ENCODE assay signal across 13 mouse cellular contexts in genomic region chr8:121371911-121372638, GRCm38 (mm10).
A peak's percentile ranks its signal among the peaks of the same experiment; 100 is the strongest.
DNase-seq lines count a peak whose midpoint lies in the region; ATAC-seq and TF ChIP-seq lines count a peak whose summit lies in the region.
"Had no signal": no experiment of that assay in that cellular context is flagged by ENCODE, and none has a peak within 500 bp of the region (broad histone marks: within the 10 kb centered on the region; RNA-seq: fewer than 3 reads in every experiment).

No protein-coding gene starts in this region.

- no peaks in the 10 kb centered on the region for H3K9me3 ChIP-seq in embryonic facial prominence, embryonic 13.5 days
- no peaks in the 10 kb centered on the region for H3K9me3 ChIP-seq in embryonic facial prominence, embryonic 10.5 days

- DNase-seq in embryonic facial prominence, embryonic 10.5 days (ENCODE audit: low spot score): no peak
- peak; percentile 79 for DNase-seq in right cerebral cortex, adult 18-20 months
- no peak for DNase-seq in right cerebral cortex, postnatal 4 days
- peak; percentile 72 to 79 for DNase-seq in left cerebral cortex, postnatal 36 days (ENCODE audit: low spot score in 2 of 2)
- DNase-seq in MN1 (ENCODE audit: low spot score): no peak
- no peak for DNase-seq in embryo, embryonic 10 days (ENCODE audit: low spot score)
- no peak for DNase-seq in lung, adult 2 months
- DNase-seq: cerebellum, postnatal 14 days; forebrain, postnatal 0 days; thymus, adult 18-20 months had no signal

- H3K9ac ChIP-seq in embryonic facial prominence, embryonic 13.5 days: no peak overlapping the region
- H3K9ac ChIP-seq: forebrain, postnatal 0 days had no signal

- H3K36me3 ChIP-seq in embryonic facial prominence, embryonic 13.5 days: no peaks in the 10 kb centered on the region
- H3K36me3 ChIP-seq in embryonic facial prominence, embryonic 10.5 days (replicated peaks): no peaks in the 10 kb centered on the region

- peaks cover 68% of the 10 kb centered on the region for H3K27me3 ChIP-seq in embryonic facial prominence, embryonic 13.5 days
- peaks cover 49% of the 10 kb centered on the region for H3K27me3 ChIP-seq in embryonic facial prominence, embryonic 10.5 days (replicated peaks; ENCODE audit: low read depth, poor library complexity, severe bottlenecking)

- H3K27ac ChIP-seq in embryonic facial prominence, embryonic 13.5 days: 0 out of 2 replicates have a peak overlapping the region, but pooled peaks have one; percentile 23
- H3K27ac ChIP-seq in embryonic facial prominence, embryonic 10.5 days (replicated peaks): no peak overlapping the region; the same call in 1 of the 2 replicates
- H3K27ac ChIP-seq: macrophage had no signal

- no peak for TF ChIP-seq POLR2A in lung, adult 2 months (IDR thresholded peaks at IDR 0.05; ENCODE audit: borderline replicate concordance, extremely low read depth, low read depth, low read length)

- H3K4me3 ChIP-seq in embryonic facial prominence, embryonic 13.5 days: no peak overlapping the region
- H3K4me3 ChIP-seq in embryonic facial prominence, embryonic 10.5 days: no peak overlapping the region
- no peak overlapping the region for H3K4me3 ChIP-seq in lung, adult 2 months (replicated peaks; ENCODE audit: extremely low read depth, low read depth, low read length)

- intact Hi-C loops in left cerebral cortex, postnatal 36 days (cut with DNase I): no loop called here

- H3K4me2 ChIP-seq in embryonic facial prominence, embryonic 13.5 days: peak overlapping the region; percentile 36

- peaks cover 39% of the 10 kb centered on the region for H3K4me1 ChIP-seq in embryonic facial prominence, embryonic 13.5 days
- H3K4me1 ChIP-seq in embryonic facial prominence, embryonic 10.5 days: peaks cover 90% of the 10 kb centered on the region
- no peaks in the 10 kb centered on the region for H3K4me1 ChIP-seq in lung, adult 2 months (ENCODE audit: control insufficient read depth, insufficient read depth, low read length)

- 47% methylated on average over 25 of the region's 25 CpGs for WGBS in embryonic facial prominence, embryonic 13.5 days
- WGBS in embryonic facial prominence, embryonic 10.5 days: 67% methylated on average over 25 of the region's 25 CpGs
- WGBS in lung, adult 2 months: 77% methylated on average over 25 of the region's 25 CpGs

- TF ChIP-seq CTCF in lung, adult 2 months (IDR thresholded peaks at IDR 0.05; ENCODE audit: insufficient read depth, low read length): no peak

- no peak for ATAC-seq in embryonic facial prominence, embryonic 13.5 days (ENCODE audit: insufficient number of reproducible peaks, insufficient read depth, low FRiP score, low TSS enrichment, low read depth)
- ATAC-seq: forebrain, postnatal 0 days; hindbrain, embryonic 16.5 days had no signal

Comparison
In these comparisons a context has a peak if more than half of its experiments do, and no peak if none do; other contexts are left out.
1. DNase-seq: peak in right cerebral cortex, adult 18-20 months (single experiment) and left cerebral cortex, postnatal 36 days (2 of 2); none in embryonic facial prominence, embryonic 10.5 days (single experiment), right cerebral cortex, postnatal 4 days (single experiment), MN1 (single experiment), embryo, embryonic 10 days (single experiment) and lung, adult 2 months (single experiment).